Mouse (Mus musculus): ENCODE measurements around the gene Trim31.
"Not testable (repeated sequence)": the region's sequence is repeated elsewhere in the genome, so short reads cannot be mapped to it uniquely, and the experiment has no call there.

Gene Trim31

DNA sequence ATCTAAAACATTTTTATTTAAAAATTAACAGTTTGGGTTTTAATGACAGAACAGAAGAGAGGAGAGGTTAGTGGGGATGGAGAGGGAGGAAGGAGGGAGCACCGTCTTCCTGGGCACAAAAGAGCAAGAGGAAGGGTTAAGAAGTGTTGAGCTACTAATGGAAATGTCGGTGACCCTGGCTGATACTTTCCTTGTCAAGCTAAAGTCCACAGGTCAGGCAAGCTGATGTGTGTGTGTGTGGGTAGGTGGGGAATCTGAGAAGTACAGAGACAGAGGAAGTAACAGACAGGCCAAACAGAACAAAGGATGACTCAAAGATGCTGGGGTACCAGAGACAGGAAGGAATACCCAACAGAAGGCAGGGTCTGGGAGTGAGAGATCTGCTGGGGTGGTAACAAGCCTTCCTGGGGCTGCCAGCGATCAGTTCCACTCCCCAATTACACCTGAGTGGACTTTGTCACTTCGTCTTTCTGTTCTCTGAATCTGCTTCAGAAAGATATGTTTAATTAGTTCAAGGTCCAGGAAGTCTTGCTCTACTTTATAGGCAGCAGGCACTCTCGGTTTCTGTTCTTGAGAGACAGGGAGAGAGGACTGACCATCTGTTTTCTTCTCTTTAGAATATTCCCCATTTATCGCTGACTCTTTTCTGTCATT, at the start of gene Trim31:
Gene Trim31, plus strand, starts transcription at position 567 of the 654 bp plus-strand sequence.
- DNase-seq = no peak

- no peak for DNase-seq
These were observed 49.0 kb upstream of the Trim31 start for GRCm38 (mm10) chr17:36848911-36849310.

DNA sequence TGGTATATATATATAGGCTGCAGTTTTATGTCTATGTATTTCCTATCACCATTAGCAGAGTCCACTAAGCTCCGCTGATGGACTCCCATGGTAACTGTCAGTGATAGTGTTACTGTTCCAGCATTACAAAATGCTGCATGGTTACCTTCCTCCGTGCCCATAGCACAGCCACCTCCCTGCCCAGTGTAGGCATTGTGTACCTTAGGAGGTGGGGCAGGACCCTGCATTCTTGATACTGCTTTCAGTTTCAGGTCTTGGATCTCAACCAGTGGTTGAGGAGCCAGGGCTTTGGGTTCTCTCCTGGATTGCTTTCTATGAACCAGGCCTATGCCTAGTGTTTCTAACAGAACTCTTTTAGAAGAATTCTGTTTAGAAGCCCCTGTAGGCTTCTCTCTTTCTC, 47.9 kb upstream of the Trim31 start:
- DNase-seq = no peak

DNA sequence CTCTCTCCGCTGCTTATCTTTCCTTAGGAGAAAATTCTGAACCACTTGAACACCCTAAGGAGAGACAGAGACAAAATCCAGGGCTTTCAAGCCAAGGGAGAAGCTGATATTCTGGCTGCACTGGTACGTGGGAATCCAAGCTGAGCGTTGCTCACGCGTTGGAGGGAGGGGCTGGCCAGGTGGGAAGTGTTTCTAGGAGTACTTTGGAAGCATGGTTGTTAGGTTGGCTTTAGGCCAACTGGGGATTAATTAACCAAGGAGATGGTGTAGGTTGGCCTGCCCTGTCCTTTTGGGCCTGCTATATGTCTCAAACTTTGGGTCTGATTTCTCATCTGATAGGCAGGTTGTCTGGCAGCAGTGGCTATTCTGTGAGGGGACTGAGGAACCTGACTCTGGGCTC, 46.7 kb upstream of the Trim31 start:
- no peak for DNase-seq

- DNase-seq = no peak
These were observed 46.3 kb upstream of the Trim31 start for GRCm38 (mm10) chr17:36851627-36852026.

DNA sequence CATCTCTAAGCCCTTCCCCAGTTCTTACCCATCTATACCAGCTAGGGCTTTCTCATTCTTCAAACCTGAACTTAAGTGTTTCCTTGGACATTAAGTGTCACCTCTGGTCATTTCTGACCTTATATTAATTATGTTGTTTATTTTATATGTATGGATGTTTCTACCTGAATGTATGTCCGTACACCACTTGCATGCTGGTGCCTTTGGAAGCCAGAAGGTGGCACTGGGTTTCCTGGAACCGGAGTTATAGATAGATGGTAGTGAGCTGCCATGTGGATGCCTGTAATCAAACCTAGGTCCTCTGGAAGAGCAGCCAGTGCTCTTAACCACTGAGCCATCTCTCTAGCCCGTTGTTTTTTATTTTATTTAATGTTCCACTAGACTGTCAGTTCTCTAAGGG, 42.4 kb upstream of the Trim31 start:
- no peak for DNase-seq

DNA sequence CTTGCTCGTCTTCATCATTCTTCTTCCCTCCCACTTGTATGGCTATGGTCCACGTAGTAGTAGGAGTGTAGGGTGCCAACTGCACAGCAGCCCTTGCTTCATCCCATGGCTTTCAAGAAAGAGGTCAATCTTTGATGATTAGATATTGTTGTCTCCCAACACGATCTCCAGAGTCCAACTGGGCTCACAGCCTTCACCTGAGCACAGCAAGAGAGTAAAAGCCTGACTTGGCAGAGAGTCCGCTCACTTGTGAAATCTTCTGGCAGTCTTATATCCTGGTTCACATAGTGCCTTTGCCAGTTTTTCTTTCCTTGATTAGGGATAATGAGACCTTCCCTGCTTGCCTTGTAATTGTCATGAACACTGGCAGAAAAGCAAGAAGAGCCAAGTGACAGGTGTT, 41.7 kb upstream of the Trim31 start:
- no peak for DNase-seq

- no peak for DNase-seq
These were observed 39.7 kb upstream of the Trim31 start for GRCm38 (mm10) chr17:36858181-36858580.

GRCm38 (mm10) chr17:36861680-36862079, 36.2 kb upstream of the Trim31 start:
- DNase-seq = no peak

DNA sequence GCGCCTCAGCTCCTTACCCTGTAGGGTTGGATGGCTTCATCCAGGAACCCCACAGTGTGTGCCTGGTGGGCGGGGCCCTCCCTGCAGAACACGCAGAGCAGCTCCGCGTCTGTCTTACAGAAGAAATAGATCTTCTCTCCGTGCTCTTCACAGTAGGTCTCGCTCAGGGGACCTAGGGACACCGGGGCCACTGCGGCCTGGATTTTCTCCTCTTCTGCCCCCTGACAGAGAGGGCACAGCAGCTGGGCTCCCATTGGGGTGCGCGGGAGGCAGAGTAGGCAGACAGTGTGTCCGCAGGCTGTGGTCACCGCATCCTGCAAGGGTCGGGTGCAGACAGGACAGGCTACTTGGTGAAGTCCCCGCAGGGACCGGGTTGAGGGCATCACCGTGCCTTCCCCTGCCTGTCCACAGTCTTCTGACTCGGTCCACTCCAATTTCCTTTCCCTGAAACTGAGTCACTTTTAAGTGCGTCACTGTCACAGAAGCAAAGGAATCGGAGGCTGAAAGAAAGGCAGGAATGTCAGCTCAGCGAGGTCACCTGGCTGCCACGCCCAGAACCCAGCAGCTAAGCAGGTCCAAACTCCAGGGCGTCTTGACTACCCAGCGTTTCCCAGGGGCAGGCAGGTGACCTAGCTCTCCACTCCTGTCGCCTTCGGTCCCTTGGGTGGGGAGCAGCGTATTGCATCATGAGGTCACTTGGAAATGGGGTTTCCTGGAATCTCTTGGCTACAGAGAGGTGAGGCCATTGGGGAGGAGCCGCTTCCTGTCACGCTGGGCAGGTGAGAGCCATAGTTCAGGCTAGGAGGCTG, 31.0 kb upstream of the Trim31 start, which contains the start of gene Trim15:
Gene Trim15, minus strand, starts transcription at position 492 of the 809 bp plus-strand sequence.
- DNase-seq = no peak

DNA sequence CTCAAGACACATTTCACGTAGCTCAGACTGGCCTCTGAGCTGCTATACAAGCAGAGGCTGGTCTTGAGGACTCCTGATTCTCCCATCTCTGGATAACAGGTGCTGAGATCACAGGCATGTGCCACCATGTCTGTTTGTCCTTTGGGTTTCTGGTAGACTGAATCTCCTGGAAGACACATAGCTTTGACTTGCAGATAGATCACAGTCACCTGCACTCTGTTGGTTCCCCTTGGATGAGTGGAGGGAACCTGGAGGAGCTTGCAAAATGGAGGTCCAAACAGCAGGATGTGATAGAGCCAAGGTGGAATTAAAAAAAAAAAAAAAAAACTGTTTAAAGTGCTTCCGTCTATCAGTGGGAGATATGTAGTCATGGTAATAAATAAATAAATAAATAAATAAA, 29.1 kb upstream of the Trim31 start:
- DNase-seq = no peak

- no peak for DNase-seq
These were observed 28.5 kb upstream of the Trim31 start, which contains the start of gene Trim10 for GRCm38 (mm10) chr17:36869284-36869954. Gene Trim10 (plus strand): TSS chr17:36869574.

DNA sequence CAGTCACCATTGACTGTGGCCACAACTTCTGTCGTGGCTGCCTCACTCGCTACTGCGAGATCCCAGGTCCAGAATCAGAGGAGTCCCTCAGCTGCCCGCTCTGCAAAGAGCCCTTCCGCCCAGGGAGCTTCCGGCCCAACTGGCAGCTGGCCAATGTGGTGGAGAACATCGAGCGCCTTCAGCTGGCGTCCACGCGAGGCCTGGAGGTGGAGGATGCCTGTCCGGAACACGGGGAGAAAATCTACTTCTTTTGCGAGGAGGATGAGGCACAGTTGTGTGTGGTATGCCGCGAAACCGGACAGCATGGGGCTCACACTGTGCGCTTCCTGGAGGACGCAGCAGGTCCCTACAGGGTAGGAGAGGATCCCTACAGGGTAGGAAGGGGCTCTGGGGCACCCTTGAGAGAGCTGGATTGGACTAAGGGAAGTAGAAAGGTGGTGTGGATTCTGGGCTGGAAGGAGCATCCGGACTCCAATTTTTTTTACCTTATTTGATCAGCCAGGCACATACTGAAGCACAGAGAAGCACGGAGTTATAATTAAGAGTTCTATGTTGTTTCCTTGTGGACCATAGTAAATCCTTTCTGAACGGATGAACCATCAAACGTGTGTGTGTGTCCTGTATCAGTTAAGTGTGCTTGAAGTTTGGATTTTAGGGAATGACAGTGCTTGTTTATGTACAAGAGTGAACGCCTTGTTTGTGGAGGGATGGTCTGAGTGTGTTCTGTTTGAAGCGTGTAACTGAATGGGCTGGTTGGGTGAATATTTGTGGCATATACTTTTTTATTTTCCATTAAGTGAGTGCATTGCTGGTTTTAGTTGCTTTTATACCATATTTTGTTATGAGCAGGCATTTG, 27.7 kb upstream of the Trim31 start:
- peak; percentile 50 for DNase-seq

DNA sequence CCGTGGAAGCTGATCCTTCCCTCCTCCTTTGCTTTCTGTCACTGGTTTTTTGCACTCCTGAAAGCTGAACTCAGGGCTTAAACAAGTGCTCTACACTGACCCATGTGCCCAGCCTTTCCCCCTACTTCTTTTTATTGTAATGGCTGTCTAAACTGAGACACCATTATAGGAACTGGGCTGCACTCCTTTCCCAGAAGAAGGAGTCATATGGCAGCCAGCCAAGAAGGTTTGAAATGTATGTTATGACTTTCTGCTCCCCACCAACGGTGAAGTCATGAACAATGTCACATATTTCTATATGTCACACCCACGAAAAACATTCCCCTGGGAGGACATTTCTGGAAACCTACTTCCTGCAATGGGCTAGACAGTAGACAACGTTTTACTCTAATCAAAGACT, 23.3 kb upstream of the Trim31 start:
- DNase-seq = no peak

- DNase-seq = no peak
These were observed 14.6 kb upstream of the Trim31 start for GRCm38 (mm10) chr17:36883350-36883749.

- DNase-seq = no peak
These were observed 12.7 kb upstream of the Trim31 start for GRCm38 (mm10) chr17:36885132-36885790.

- no peak for DNase-seq
These were observed 7.6 kb upstream of the Trim31 start, which contains the start of gene Trim40 for GRCm38 (mm10) chr17:36890073-36890903. Gene Trim40 (minus strand): TSS chr17:36890123.

DNA sequence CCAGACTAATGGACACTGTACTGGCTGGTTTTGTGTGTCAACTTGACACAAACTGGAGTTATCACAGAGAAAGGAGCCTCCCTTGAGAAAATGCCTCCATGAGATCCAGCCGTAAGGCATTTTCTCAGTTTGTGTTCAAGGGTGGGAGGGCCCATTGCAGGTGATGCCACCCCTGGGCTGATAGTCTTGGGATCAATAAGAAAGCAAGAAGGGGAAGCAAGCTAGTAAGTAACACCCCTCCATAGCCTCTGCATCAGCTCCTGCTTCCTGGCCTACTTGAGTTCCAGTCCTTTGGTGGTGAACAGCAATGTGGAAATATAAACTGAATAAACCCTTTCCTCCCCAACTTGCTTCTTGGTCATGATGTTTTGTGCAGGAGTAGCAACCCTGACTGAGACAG, 6.4 kb upstream of the Trim31 start:
- not testable (repeated sequence) for DNase-seq

DNA sequence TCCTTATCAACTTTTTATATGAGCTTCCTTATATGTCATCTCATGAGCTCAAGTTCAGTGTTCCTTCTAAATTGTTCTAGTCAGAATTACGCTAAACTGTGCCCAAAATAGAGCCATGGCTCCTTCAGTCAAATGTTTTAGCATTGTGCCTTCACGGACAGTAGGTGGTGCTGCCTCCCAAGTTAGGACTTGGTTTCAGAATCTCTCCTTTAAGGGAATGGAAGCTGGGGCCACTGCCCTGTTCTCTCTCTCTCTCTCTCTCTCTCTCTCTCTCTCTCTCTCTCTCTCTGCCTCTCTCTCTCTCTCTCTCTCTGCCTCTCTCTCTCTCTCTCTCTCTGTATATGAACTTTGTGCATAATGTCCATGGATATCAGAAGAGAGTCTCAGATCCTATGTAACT, 5.6 kb upstream of the Trim31 start:
- DNase-seq = peak; percentile 50

DNA sequence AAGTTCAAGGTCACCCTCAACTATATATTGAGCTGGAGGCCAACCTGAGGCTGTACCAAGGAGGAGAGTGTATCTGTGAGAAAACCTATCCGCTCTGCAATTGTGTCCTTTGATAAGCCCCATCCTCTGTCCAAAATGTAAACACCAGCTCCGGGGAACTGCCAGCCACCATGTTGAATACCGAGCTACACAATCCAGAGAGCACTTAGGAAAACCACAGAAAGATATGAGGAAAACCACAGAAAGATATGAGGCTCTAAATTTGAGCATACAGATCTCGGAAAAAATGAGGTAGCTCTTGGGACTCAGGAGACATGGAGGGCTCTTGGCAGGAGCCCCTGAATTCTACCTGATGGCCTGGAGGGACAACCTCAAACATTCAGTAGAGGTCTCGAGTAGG, 4.5 kb upstream of the Trim31 start:
- no peak for DNase-seq

DNA sequence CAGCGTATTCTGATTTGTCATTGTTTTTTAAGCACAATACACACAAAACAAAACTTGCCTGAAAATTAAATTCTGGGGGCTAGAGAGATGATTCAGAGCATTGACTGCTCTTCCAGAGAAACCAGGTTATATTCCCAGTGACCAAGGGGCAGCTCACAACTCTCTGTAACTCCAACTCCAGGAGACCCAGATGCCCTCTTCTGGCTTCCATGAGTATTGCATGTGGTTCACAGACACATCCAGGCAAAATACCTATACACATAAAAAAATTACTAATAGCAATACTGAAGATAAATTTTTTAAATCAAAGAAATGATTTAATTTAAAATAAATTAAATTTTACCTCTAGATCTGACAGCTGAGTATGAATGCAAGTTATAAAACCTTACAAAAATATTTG, 1.3 kb upstream of the Trim31 start:
- DNase-seq = peak; percentile 63
